Mouse (Mus musculus): Measurements from ENCODE around the gene Foxi1. TPM values are rescaled to one million over a fixed set of nuclear protein-coding genes. Genes with fewer than 3 reads are reported as not detected.

The Foxi1 gene
- polyA plus RNA-seq, 1 experiment from 2014 or later = not detected

Other genes with a start within 250 kb of the Foxi1 start
- 0.27 and 0.52 TPM in 2 replicates for gene Kcnmb1, start 245.1 kb downstream of the Foxi1 start, polyA plus RNA-seq (2015; fragmentation: Nextera tagmentation; extraction: Ambion mirVana)
- gene Kcnip1, start 214.9 kb downstream of the Foxi1 start, polyA plus RNA-seq (2015; fragmentation: Nextera tagmentation; extraction: Ambion mirVana) = 71.3 and 75.5 TPM in 2 replicates
- gene Lcp2, start 161.2 kb downstream of the Foxi1 start, polyA plus RNA-seq (2015; fragmentation: Nextera tagmentation; extraction: Ambion mirVana) = 1.5 and 1.8 TPM in 2 replicates
- gene 4930469K13Rik, start 109.5 kb downstream of the Foxi1 start, polyA plus RNA-seq (2015; fragmentation: Nextera tagmentation; extraction: Ambion mirVana) = 12.8 and 20.7 TPM in 2 replicates
- 3.5 and 3.8 TPM in 2 replicates for gene Fam196b, start 106.7 kb upstream of the Foxi1 start, polyA plus RNA-seq (2015; fragmentation: Nextera tagmentation; extraction: Ambion mirVana)